Mouse (Mus musculus): ENCODE data around the gene Mterf4. TPM values are rescaled to one million over a fixed set of nuclear protein-coding genes. Genes with fewer than 3 reads are reported as not detected.

Gene Mterf4
- 34.5 and 38.5 TPM in 2 replicates for polyA plus RNA-seq (2014; fragmentation: Nextera tagmentation; extraction: Ambion mirVana)

DNA sequence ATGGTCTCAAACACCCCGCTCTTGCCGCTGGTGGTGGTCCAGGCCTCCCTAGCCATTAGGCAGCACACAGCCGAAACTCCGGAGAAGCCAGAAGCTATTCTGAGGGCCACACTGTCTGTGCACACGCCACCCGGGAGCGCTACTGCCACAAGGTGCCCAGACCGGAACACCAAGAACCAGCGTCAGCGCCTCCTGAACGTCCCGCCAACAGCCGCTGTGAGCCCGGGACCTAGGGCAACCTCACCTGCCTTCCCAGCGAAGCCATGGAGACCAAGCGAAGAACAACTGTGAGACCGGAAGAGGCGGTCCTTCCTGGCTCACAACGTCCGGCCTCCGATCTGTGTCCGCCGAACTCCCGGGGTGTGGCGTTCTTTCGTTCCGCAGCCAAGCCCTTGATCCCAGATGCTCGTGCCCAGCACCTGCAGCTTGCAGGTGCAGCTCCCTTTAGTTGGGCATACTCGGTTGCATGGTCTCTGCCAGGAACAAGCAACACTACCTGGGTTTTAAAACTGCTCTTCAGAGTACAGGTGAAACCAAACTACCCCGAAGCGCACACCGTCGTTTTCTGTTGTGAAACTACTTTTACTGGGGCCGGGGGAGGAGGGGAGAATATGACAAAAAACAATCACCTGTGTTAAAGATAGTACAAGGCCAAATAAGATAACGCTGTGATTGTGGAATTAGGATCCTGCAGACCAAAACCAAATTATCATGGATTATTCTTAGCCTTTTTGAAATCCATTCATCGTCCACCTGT is at the start of gene Mterf4:
Gene Mterf4, minus strand, starts transcription at position 335 of the 757 bp plus-strand sequence.
- DNase-seq (ENCODE audit: low spot score) (peak; percentile 85), ATAC-seq (ENCODE audit: insufficient read depth, low FRiP score, low TSS enrichment) (peak; percentile 92)
- Histone ChIP-seq H3K4me1 (ENCODE audit: control insufficient read depth, insufficient read depth, low read length) (no peaks in the 10 kb centered on the region), H3K27ac (ENCODE audit: low read depth, low read length) (no peak within 1 kb of the TSS), H3K4me2 (ENCODE audit: low read depth) (peak within 1 kb of the TSS; percentile 74), H3K36me3 (ENCODE audit: control insufficient read depth, insufficient read depth, low read length) (peaks cover 3% of the 10 kb centered on the region; the same call in 1 of the 2 replicates), H3K9me3 (ENCODE audit: control insufficient read depth, low read length) (no peaks in the 10 kb centered on the region), H3K27me3 (ENCODE audit: control insufficient read depth, insufficient read depth, low read length) (no peaks in the 10 kb centered on the region), H3K9ac (ENCODE audit: low read length) (peak within 1 kb of the TSS; percentile 68), H3K4me3 (ENCODE audit: low read depth, low read length) (peak within 1 kb of the TSS; percentile 75)
- 7% methylated on average over 36 of the region's 36 CpGs for WGBS

DNA sequence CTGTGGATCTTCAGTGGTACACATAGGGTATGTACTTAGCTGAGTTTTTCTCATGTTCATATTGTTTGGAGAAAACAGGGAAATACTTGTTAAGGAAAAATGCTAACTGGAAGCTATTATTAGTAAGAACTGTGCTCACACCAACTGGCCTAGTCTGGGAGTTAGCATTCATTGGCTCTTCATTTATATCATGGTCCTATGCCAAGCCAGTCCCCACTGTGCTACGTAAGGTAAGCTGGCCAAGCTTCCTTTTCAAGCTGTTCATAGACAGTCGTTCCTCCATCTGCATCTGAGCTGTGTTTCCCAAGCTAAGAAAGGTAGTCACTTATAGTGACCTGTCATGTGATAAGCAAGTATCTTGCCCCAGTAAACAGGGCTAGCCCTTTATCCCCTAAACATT is 47.0 kb upstream of the Mterf4 start:
- 95% methylated on average over 2 of the region's 2 CpGs for WGBS
- ATAC-seq (ENCODE audit: insufficient read depth, low FRiP score, low TSS enrichment) (no peak), DNase-seq (ENCODE audit: low spot score) (no peak)
- Histone ChIP-seq H3K9me3 (ENCODE audit: control insufficient read depth, low read length) (no peaks in the 10 kb centered on the region), H3K4me2 (ENCODE audit: low read depth) (no peak overlapping the region), H3K36me3 (ENCODE audit: control insufficient read depth, insufficient read depth, low read length) (peaks cover 15% of the 10 kb centered on the region), H3K27me3 (ENCODE audit: control insufficient read depth, insufficient read depth, low read length) (no peaks in the 10 kb centered on the region), H3K9ac (ENCODE audit: low read length) (no peak overlapping the region), H3K27ac (ENCODE audit: low read depth, low read length) (no peak overlapping the region), H3K4me1 (ENCODE audit: control insufficient read depth, insufficient read depth, low read length) (no peaks in the 10 kb centered on the region), H3K4me3 (ENCODE audit: low read depth, low read length) (no peak overlapping the region)

DNA sequence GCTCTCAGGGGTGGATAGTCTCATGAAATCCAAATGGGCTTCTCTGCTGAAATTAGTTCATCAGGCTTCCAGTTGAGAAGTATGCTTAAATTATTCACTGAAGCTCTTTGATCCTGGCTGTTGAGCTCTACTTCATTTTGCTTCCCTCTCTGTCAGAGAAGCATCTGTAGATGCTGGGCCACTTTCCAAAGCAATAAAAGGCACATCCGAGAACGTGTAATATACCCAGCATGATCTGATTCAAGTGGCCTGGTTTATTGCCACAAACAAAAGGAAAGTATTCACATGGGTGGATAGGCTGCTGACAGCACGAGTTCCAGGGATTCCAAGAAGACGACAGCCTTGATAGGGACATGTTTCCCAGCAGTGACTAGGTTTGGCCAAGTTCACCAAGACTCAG is 44.0 kb upstream of the Mterf4 start:
- no peaks in the 10 kb centered on the region for H3K9me3 ChIP-seq (ENCODE audit: control insufficient read depth, low read length)
- H3K4me3 ChIP-seq (ENCODE audit: low read depth, low read length) = no peak overlapping the region
- peaks cover 11% of the 10 kb centered on the region; the same call in 1 of the 2 replicates for H3K36me3 ChIP-seq (ENCODE audit: control insufficient read depth, insufficient read depth, low read length)
- ATAC-seq (ENCODE audit: insufficient read depth, low FRiP score, low TSS enrichment) = no peak
- H3K4me1 ChIP-seq (ENCODE audit: control insufficient read depth, insufficient read depth, low read length) = peaks cover under 1% of the 10 kb centered on the region
- 43% methylated on average over 4 of the region's 4 CpGs for WGBS
- H3K27me3 ChIP-seq (ENCODE audit: control insufficient read depth, insufficient read depth, low read length) = no peaks in the 10 kb centered on the region
- no peak overlapping the region for H3K27ac ChIP-seq (ENCODE audit: low read depth, low read length)
- DNase-seq (ENCODE audit: low spot score) = no peak
- no peak overlapping the region for H3K9ac ChIP-seq (ENCODE audit: low read length)
- no peak overlapping the region for H3K4me2 ChIP-seq (ENCODE audit: low read depth)

DNA sequence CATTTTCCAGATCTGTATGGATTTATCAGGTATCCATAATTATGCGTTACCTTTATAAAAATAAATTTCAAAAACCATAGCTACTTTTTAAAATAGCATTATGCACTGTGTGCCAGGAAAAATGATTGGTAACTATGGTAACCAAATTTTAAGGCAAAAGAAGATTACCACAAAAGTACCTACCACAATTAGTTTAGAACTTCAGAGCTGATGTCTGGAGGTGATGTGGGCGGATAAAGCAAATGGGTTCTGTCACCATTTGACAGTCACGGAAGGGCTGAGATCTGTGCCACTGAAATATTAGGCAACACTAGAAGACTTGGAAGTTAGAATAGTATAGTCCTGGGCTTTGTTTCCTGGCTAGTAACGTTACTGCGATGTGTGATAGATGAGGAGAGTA is 41.5 kb upstream of the Mterf4 start:
- Histone ChIP-seq H3K4me1 (ENCODE audit: control insufficient read depth, insufficient read depth, low read length) (peaks cover 8% of the 10 kb centered on the region), H3K4me3 (ENCODE audit: low read depth, low read length) (no peak overlapping the region), H3K27me3 (ENCODE audit: control insufficient read depth, insufficient read depth, low read length) (no peaks in the 10 kb centered on the region), H3K4me2 (ENCODE audit: low read depth) (no peak overlapping the region), H3K9ac (ENCODE audit: low read length) (no peak overlapping the region), H3K36me3 (ENCODE audit: control insufficient read depth, insufficient read depth, low read length) (peaks cover 7% of the 10 kb centered on the region; the same call in 1 of the 2 replicates), H3K27ac (ENCODE audit: low read depth, low read length) (no peak overlapping the region), H3K9me3 (ENCODE audit: control insufficient read depth, low read length) (no peaks in the 10 kb centered on the region)
- WGBS = 93% methylated on average over 5 of the region's 5 CpGs
- ATAC-seq (ENCODE audit: insufficient read depth, low FRiP score, low TSS enrichment) (no peak), DNase-seq (ENCODE audit: low spot score) (no peak)

DNA sequence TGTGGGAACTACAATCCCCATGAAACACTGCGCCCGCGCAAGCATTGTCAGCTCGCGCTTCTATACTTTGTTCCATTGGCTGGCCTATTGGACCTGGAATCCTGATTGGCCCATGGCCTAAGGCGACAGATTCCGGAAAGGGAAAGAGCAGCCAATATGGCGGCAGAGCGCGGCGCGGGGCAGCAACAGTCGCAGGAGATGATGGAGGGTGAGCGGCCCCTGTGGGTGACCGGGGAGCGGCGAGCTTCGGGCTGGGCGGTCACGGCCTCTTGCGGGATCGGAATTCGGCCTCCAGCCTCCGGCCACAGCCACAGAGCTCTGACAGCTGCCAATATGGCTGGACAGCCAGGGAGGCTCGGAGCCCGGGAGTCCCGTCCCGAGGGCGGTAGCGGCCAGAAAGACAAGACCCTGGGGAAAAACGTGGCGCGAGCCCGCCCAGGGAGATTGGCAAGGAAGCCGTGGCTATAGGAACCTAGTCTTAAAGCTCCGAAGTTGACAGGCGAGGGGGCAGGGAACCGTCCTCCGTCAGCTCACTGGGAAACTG is 37.9 kb upstream of the Mterf4 start:
- peak overlapping the region; percentile 63 for H3K9ac ChIP-seq (ENCODE audit: low read length)
- no peaks in the 10 kb centered on the region for H3K27me3 ChIP-seq (ENCODE audit: control insufficient read depth, insufficient read depth, low read length)
- peak overlapping the region; percentile 77 for H3K4me2 ChIP-seq (ENCODE audit: low read depth)
- DNase-seq (ENCODE audit: low spot score) (peak; percentile 93), ATAC-seq (ENCODE audit: insufficient read depth, low FRiP score, low TSS enrichment) (peak; percentile 97)
- H3K36me3 ChIP-seq (ENCODE audit: control insufficient read depth, insufficient read depth, low read length) = peaks cover 2% of the 10 kb centered on the region; the same call in 1 of the 2 replicates
- H3K27ac ChIP-seq (ENCODE audit: low read depth, low read length) = no peak overlapping the region
- peak overlapping the region; percentile 59 for H3K4me3 ChIP-seq (ENCODE audit: low read depth, low read length)
- H3K4me1 ChIP-seq (ENCODE audit: control insufficient read depth, insufficient read depth, low read length) = peaks cover 8% of the 10 kb centered on the region
- under 1% methylated on average over 39 of the region's 39 CpGs for whole genome bisulfite sequencing
- H3K9me3 ChIP-seq (ENCODE audit: control insufficient read depth, low read length) = no peaks in the 10 kb centered on the region

DNA sequence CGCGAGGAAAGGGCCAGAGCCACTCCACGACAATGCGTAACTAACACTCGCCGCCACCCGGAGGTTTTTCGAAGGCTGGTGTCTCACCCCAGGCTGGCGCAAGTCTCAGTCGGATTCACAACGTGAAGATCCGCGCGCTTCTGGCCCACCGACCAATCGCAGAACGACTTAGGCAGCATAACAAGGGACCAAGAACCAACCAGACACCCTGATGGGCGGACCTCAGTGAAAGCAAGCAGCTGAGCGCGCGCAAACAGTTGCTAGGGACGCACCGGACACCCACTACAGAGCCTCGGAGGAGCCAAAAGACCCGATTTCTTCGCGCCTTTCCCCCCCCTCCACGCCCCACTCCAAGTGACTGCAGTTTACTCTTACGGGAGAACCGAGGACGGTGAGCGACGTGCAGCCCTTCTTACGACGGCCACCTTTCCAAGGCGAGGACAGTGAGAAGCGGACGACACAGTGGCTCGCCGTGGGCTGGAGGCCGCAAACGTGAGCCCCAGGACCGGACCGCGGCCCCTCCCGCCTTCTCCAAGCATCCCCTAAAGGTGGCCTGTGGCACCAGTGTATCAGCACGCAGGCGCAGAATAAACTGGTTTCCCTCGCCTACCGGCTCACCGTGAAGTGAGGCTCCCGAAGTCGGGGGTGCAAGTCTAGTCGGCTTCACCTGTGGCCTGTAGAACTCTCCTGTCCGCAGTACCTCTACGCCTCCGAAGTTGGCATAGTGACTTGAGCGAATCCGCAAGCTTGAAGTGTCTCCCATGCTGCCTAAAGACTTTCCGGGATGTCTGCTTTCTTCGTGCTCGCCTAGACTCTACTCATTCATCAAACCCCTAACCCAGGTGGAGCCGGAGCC is 37.2 kb upstream of the Mterf4 start, which contains the start of the genes Ppp1r7 and Pask:
Gene Ppp1r7, plus strand, starts transcription at position 207 of the 856 bp plus-strand sequence.
Gene Pask, minus strand, starts transcription at position 835 of the 856 bp plus-strand sequence.
- under 1% methylated on average over 63 of the region's 63 CpGs for WGBS
- peak within 1 kb of the TSS; percentile 54; the same call in 1 of the 2 replicates for H3K27ac ChIP-seq (ENCODE audit: low read depth, low read length)

DNA sequence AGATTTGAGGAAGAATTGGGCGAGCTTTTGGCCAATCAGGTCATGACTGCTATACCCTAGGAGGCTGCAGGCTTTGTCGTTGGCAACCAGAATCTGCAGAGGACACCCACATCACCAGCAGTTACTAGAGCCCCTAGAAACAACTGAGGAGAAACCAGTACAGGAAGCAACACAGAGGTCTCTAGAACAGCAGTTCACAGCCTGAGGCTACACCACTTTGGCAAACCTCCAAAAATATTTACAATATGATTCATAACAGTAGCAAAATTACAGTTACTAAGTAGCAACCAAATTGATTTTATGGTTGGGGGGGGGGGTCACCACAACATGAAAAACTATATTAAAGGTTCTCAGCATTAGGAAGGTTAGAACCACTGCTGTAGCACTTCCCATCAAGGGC is 28.9 kb upstream of the Mterf4 start:
- DNase-seq (ENCODE audit: low spot score) = no peak
- ATAC-seq (ENCODE audit: insufficient read depth, low FRiP score, low TSS enrichment) = no peak
- H3K27ac ChIP-seq (ENCODE audit: low read depth, low read length) = no peak overlapping the region
- H3K4me2 ChIP-seq (ENCODE audit: low read depth) = no peak overlapping the region
- no peak overlapping the region for H3K9ac ChIP-seq (ENCODE audit: low read length)
- H3K4me3 ChIP-seq (ENCODE audit: low read depth, low read length) = no peak overlapping the region
- WGBS = 80% methylated on average over 2 of the region's 2 CpGs
- no peaks in the 10 kb centered on the region for H3K27me3 ChIP-seq (ENCODE audit: control insufficient read depth, insufficient read depth, low read length)
- peaks cover 6% of the 10 kb centered on the region; the same call in 1 of the 2 replicates for H3K36me3 ChIP-seq (ENCODE audit: control insufficient read depth, insufficient read depth, low read length)
- H3K9me3 ChIP-seq (ENCODE audit: control insufficient read depth, low read length) = no peaks in the 10 kb centered on the region
- no peaks in the 10 kb centered on the region for H3K4me1 ChIP-seq (ENCODE audit: control insufficient read depth, insufficient read depth, low read length)

More for the DNA sequence above, 37.2 kb upstream of the Mterf4 start, which contains the start of the genes Ppp1r7 and Pask:
- Histone ChIP-seq H3K4me2 (ENCODE audit: low read depth) (peak within 1 kb of the TSS; percentile 77), H3K36me3 (ENCODE audit: control insufficient read depth, insufficient read depth, low read length) (peaks cover 2% of the 10 kb centered on the region; the same call in 1 of the 2 replicates), H3K4me3 (ENCODE audit: low read depth, low read length) (peak within 1 kb of the TSS; percentile 59), H3K27me3 (ENCODE audit: control insufficient read depth, insufficient read depth, low read length) (no peaks in the 10 kb centered on the region), H3K9me3 (ENCODE audit: control insufficient read depth, low read length) (no peaks in the 10 kb centered on the region), H3K4me1 (ENCODE audit: control insufficient read depth, insufficient read depth, low read length) (peaks cover 8% of the 10 kb centered on the region), H3K9ac (ENCODE audit: low read length) (peak within 1 kb of the TSS; percentile 69)
- ATAC-seq (ENCODE audit: insufficient read depth, low FRiP score, low TSS enrichment) (peak; percentile 90), DNase-seq (ENCODE audit: low spot score) (peak; percentile 97)

DNA sequence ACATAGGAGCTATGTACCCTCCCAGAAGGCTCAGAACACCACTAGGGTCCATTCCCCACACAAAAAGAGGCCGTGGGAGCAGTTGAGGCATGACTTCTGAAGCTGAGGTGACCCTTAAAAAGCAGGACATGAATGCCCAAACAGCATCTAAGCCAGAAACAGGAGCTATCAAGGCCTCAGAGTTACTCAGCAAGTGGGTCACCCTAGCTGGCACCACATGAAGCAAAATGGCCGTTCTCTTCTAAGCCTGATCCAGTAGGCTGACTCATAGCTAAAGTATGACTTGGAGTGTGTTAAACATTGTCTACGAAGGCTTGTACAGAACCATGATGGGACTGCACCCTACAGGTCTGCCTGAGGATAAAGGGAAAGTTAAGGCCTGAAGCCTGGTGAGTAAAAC is 20.7 kb upstream of the Mterf4 start:
- DNase-seq (ENCODE audit: low spot score) (no peak), ATAC-seq (ENCODE audit: insufficient read depth, low FRiP score, low TSS enrichment) (no peak)
- no peak overlapping the region for H3K27ac ChIP-seq (ENCODE audit: low read depth, low read length)
- H3K27me3 ChIP-seq (ENCODE audit: control insufficient read depth, insufficient read depth, low read length) = no peaks in the 10 kb centered on the region
- no peaks in the 10 kb centered on the region for H3K4me1 ChIP-seq (ENCODE audit: control insufficient read depth, insufficient read depth, low read length)
- H3K4me3 ChIP-seq (ENCODE audit: low read depth, low read length) = no peak overlapping the region
- 95% methylated on average over 3 of the region's 3 CpGs for WGBS
- peaks cover 2% of the 10 kb centered on the region; the same call in 1 of the 2 replicates for H3K36me3 ChIP-seq (ENCODE audit: control insufficient read depth, insufficient read depth, low read length)
- H3K4me2 ChIP-seq (ENCODE audit: low read depth) = no peak overlapping the region
- H3K9ac ChIP-seq (ENCODE audit: low read length) = no peak overlapping the region
- H3K9me3 ChIP-seq (ENCODE audit: control insufficient read depth, low read length) = no peaks in the 10 kb centered on the region

Data from neural tube, embryonic 11.5 days (tissue).